In genomic region chr1:43789765-43790164, GRCm38 (mm10) we compare ENCODE assay signal across 34 mouse cellular contexts. TPM values are rescaled to one million over a fixed set of nuclear protein-coding genes. Genes with fewer than 3 reads are reported as not detected.
"Had no signal": no experiment of that assay in that cellular context is flagged by ENCODE, and none has a peak within 500 bp of the region (broad histone marks: within the 10 kb centered on the region; RNA-seq: fewer than 3 reads in every experiment).

No protein-coding gene starts in this region.

- H3K27me3 ChIP-seq: heart, embryonic 12.5 days; heart, embryonic 13.5 days; heart, embryonic 15.5 days; hindbrain, embryonic 12.5 days; hindbrain, embryonic 13.5 days; hindbrain, embryonic 15.5 days; kidney, embryonic 15.5 days had no signal

- H3K36me3 ChIP-seq: heart, embryonic 15.5 days; hindbrain, embryonic 15.5 days had no signal

- H3K27ac ChIP-seq: heart, embryonic 10.5 days; heart, embryonic 13.5 days; heart, embryonic 15.5 days; hindbrain, embryonic 10.5 days; hindbrain, embryonic 12.5 days; hindbrain, embryonic 13.5 days; hindbrain, embryonic 14.5 days; hindbrain, embryonic 15.5 days; hindbrain, postnatal 0 days; kidney, embryonic 15.5 days; kidney, postnatal 0 days; layer of hippocampus, adult 2 months; left cerebral cortex, adult 2 months had no signal

- H3K4me3 ChIP-seq: heart, embryonic 10.5 days; heart, embryonic 12.5 days; heart, embryonic 13.5 days; heart, embryonic 15.5 days; hindbrain, embryonic 10.5 days; hindbrain, embryonic 12.5 days; hindbrain, embryonic 13.5 days; hindbrain, embryonic 15.5 days; kidney, embryonic 15.5 days; layer of hippocampus, adult 2 months; left cerebral cortex, adult 2 months had no signal

- H3K4me2 ChIP-seq: heart, embryonic 11.5 days; heart, embryonic 12.5 days; heart, embryonic 13.5 days; heart, embryonic 15.5 days; hindbrain, embryonic 12.5 days; hindbrain, embryonic 13.5 days; hindbrain, embryonic 14.5 days; hindbrain, embryonic 15.5 days; kidney, embryonic 15.5 days had no signal

- H3K9ac ChIP-seq: heart, embryonic 12.5 days; heart, embryonic 13.5 days; heart, embryonic 15.5 days; hindbrain, embryonic 12.5 days; hindbrain, embryonic 13.5 days; hindbrain, embryonic 14.5 days; hindbrain, embryonic 15.5 days; kidney, embryonic 15.5 days had no signal

- H3K9me3 ChIP-seq: heart, embryonic 10.5 days; heart, embryonic 12.5 days; heart, embryonic 13.5 days; heart, embryonic 15.5 days; hindbrain, embryonic 10.5 days; hindbrain, embryonic 12.5 days; hindbrain, embryonic 13.5 days; hindbrain, embryonic 15.5 days; kidney, embryonic 15.5 days had no signal

- ATAC-seq: hindbrain, embryonic 16.5 days; hindbrain, postnatal 0 days; inflammation-experienced regulatory T-cells, adult 6 months had no signal

- DNase-seq: heart, postnatal 10 days; heart, postnatal 14 days; heart, postnatal 36 days; heart, postnatal 4 days; kidney, adult 11 months; kidney, adult 18-20 months; kidney, adult 2 months; kidney, adult 8-10 months; kidney, adult 9 months; kidney, postnatal 10 days; kidney, postnatal 14 days; kidney, postnatal 25 days; kidney, postnatal 36 days; kidney, postnatal 4 days; layer of hippocampus, adult 9-11 months; layer of hippocampus, postnatal 36 days had no signal

- H3K4me1 ChIP-seq: heart, embryonic 10.5 days; heart, embryonic 12.5 days; heart, embryonic 13.5 days; heart, embryonic 15.5 days; hindbrain, embryonic 10.5 days; hindbrain, embryonic 12.5 days; hindbrain, embryonic 13.5 days; hindbrain, embryonic 15.5 days; kidney, embryonic 15.5 days had no signal

RNA-seq across cellular contexts. Expression of gene 1500015O10Rik, which starts 59.4 kb away (rescaled TPM):
- total RNA-seq: hematopoietic stem cell, adult 5-6 weeks had no signal
